Mouse (Mus musculus) lung, embryonic 15.5 days (tissue): ENCODE results near the gene Dntt. TPM values are rescaled to one million over a fixed set of nuclear protein-coding genes. Genes with fewer than 3 reads are reported as not detected.

Experiments
- ATAC-seq: fragments of 200-750 bp; cut with Nextera tagmentation; 2 replicates; pipeline ENCODE4 v1.8.0; 2017; ENCODE audit warnings: moderate number of reproducible peaks, borderline replicate concordance; ENCODE audit not compliant: low FRiP score, low TSS enrichment; ENCODE audit errors: extremely low read depth
- H3K27ac ChIP-seq: fragments of 300-500 bp; sonication (generic); 2 replicates; pipeline ENCODE4 v1.5.1; 2015; ENCODE audit warnings: moderate library complexity, mild to moderate bottlenecking, inconsistent platforms
- H3K27me3 ChIP-seq: fragments of 300-500 bp; sonication (generic); 2 replicates; pipeline ENCODE4 v1.6.1; 2015; ENCODE audit warnings: inconsistent platforms
- H3K36me3 ChIP-seq: fragments of 300-500 bp; sonication (generic); 2 replicates; pipeline ENCODE4 v1.6.1; 2015; ENCODE audit warnings: inconsistent platforms
- H3K4me1 ChIP-seq: fragments of 300-500 bp; sonication (generic); 2 replicates; pipeline ENCODE4 v1.6.1; 2015; ENCODE audit warnings: inconsistent platforms
- H3K4me2 ChIP-seq: fragments of 300-500 bp; sonication (generic); 2 replicates; pipeline ENCODE4 v1.6.1; 2015; ENCODE audit warnings: inconsistent platforms, mild to moderate bottlenecking, moderate library complexity
- H3K4me3 ChIP-seq: fragments of 300-500 bp; sonication (generic); 2 replicates; pipeline ENCODE4 v1.5.1; 2015; ENCODE audit warnings: mild to moderate bottlenecking, inconsistent platforms
- H3K9ac ChIP-seq: fragments of 300-500 bp; sonication (generic); 2 replicates; pipeline ENCODE4 v1.6.1; 2015; ENCODE audit warnings: inconsistent platforms
- H3K9me3 ChIP-seq: fragments of 300-500 bp; sonication (generic); 2 replicates; pipeline ENCODE4 v1.6.1; 2016; ENCODE audit warnings: inconsistent platforms
- WGBS: fragments of 180-500 bp; shearing (Covaris S2); methylation state at CpG from one replicate; pipeline ENCODE4 v1.1.7; 2015; 5-methylcytosine and 5-hydroxymethylcytosine counted together
- polyA plus RNA-seq: library from polyadenylated mRNA; unstranded; fragments of >200 nt; fragmentation: Nextera tagmentation; extraction: Ambion mirVana; gene quantifications from 2 replicates; pipeline ENCODE4 v1.2.1, GENCODE M21; 2015

Dntt gene
- polyA plus RNA-seq, 1 experiment from 2014 or later: 0.19 TPM

GRCm38 (mm10) chr19:41083646-41084045 is 54.6 kb downstream of the Dntt start:
- Histone ChIP-seq H3K4me2 (no peak overlapping the region), H3K4me1 (no peaks in the 10 kb centered on the region), H3K27ac (no peak overlapping the region), H3K4me3 (no peak overlapping the region), H3K9ac (no peak overlapping the region), H3K36me3 (no peaks in the 10 kb centered on the region), H3K27me3 (no peaks in the 10 kb centered on the region), H3K9me3 (no peaks in the 10 kb centered on the region)
- 82% methylated on average over 14 of the region's 14 CpGs for WGBS
- ATAC-seq: no peak

DNA sequence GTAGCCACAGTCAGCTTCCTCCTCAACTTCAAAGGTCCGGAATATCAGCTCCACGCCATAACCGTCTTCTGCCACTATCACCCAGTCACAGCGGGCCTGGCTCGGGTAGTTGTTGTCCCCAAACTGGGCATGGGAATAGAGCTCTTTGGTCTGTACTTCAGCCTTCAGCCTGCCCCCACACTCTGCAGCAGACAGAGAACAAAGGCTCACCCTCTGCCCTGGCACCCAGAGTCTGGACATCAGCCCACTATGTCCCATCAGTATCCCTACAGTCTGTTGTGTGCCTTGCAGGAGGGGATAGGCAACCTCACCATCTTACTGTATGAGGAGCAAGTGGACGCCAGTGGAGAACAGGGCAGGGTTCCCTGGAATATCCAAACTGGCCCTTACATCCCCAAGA is 57.2 kb downstream of the Dntt start:
- H3K4me3 ChIP-seq: no peak overlapping the region
- H3K27ac ChIP-seq: no peak overlapping the region
- H3K27me3 ChIP-seq: peaks cover 6% of the 10 kb centered on the region; the same call in 1 of the 2 replicates
- H3K4me1 ChIP-seq: no peaks in the 10 kb centered on the region
- no peaks in the 10 kb centered on the region for H3K9me3 ChIP-seq
- no peak for ATAC-seq
- WGBS: 79% methylated on average over 6 of the region's 6 CpGs
- no peak overlapping the region for H3K9ac ChIP-seq
- H3K36me3 ChIP-seq: no peaks in the 10 kb centered on the region
- no peak overlapping the region for H3K4me2 ChIP-seq

DNA sequence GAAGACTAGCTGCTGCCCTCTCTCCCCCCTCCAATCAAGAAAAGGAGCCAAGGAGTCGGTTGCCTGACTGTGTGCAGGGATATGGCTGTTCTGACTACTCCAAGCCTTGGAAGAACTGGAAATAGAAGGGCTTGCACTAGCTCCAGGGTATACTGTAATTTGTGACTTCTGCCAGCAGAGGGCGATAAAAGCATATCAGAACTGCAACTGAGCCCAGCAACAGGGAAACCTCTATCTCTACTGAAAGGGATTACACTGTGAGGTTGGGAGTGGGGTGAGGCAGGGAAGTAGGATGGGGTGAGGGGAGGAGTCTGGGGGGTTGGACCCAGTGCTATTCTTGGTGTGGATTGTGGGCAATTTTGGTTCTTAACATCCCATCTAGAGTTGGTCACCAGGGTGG is 57.6 kb downstream of the Dntt start:
- no peak for ATAC-seq
- H3K27me3 ChIP-seq: peaks cover 6% of the 10 kb centered on the region; the same call in 1 of the 2 replicates

DNA sequence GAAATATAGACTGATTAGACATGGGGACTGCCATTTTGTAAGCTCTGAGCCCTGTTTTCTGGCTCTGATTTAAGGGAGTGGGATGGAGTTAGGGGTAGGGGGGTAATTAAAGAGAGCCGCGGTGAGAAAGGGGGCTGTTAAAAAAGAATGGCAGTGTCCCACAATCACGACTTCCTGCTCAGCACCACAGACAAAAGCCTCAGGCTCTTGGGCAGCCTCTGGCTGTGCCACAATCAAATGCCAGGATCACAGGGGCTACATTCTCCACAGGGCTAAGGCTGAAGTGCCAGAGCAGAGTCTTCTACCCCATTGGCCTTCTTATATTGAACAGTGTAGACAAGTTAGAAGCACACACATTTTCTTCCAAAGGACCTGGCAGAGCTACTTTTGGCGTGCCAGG is 58.8 kb downstream of the Dntt start:
- Histone ChIP-seq H3K9ac (no peak overlapping the region), H3K27me3 (peaks cover 6% of the 10 kb centered on the region; the same call in 1 of the 2 replicates), H3K4me2 (no peak overlapping the region), H3K9me3 (no peaks in the 10 kb centered on the region), H3K4me3 (no peak overlapping the region), H3K4me1 (no peaks in the 10 kb centered on the region), H3K36me3 (no peaks in the 10 kb centered on the region), H3K27ac (no peak overlapping the region)
- 50% methylated on average over 4 of the region's 4 CpGs for WGBS
- no peak for ATAC-seq

More for the DNA sequence above, 57.6 kb downstream of the Dntt start:
- Histone ChIP-seq H3K4me1 (no peaks in the 10 kb centered on the region), H3K36me3 (no peaks in the 10 kb centered on the region), H3K27ac (no peak overlapping the region), H3K9me3 (no peaks in the 10 kb centered on the region), H3K4me3 (no peak overlapping the region), H3K9ac (no peak overlapping the region), H3K4me2 (no peak overlapping the region)
- 3% methylated on average over 2 of the region's 2 CpGs for WGBS

DNA sequence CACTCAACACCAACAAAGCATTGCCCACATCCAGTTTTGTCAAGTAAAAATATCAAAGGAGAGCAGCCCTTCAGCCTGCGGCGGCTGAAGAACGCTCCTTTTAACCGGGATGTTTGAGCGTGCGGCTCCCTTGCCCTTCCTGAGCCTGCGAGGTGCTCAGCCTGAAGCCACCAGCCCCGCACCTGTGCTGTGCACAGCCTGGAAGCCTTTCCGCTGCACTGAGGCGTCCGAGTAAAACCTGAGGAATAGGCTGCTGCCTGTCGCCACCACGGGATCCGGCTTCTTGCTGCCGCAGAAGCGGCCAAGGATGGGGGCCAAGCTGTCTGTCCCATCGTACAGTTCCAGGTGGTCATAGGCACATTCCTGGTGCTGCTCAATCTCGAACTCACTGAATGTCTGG is 59.4 kb downstream of the Dntt start:
- WGBS: 32% methylated on average over 18 of the region's 18 CpGs
- no peaks in the 10 kb centered on the region for H3K36me3 ChIP-seq

GRCm38 (mm10) chr19:41089833-41090232 is 60.8 kb downstream of the Dntt start:
- ATAC-seq: 0 out of 2 replicates have a peak, but pooled peaks have one; percentile 29

More for the DNA sequence above, 59.4 kb downstream of the Dntt start:
- H3K4me1 ChIP-seq: no peaks in the 10 kb centered on the region
- peak overlapping the region; percentile 37 for H3K4me2 ChIP-seq
- peaks cover 6% of the 10 kb centered on the region; the same call in 1 of the 2 replicates for H3K27me3 ChIP-seq
- no peak overlapping the region for H3K27ac ChIP-seq
- no peaks in the 10 kb centered on the region for H3K9me3 ChIP-seq
- no peak overlapping the region for H3K4me3 ChIP-seq
- ATAC-seq: no peak
- H3K9ac ChIP-seq: no peak overlapping the region

DNA sequence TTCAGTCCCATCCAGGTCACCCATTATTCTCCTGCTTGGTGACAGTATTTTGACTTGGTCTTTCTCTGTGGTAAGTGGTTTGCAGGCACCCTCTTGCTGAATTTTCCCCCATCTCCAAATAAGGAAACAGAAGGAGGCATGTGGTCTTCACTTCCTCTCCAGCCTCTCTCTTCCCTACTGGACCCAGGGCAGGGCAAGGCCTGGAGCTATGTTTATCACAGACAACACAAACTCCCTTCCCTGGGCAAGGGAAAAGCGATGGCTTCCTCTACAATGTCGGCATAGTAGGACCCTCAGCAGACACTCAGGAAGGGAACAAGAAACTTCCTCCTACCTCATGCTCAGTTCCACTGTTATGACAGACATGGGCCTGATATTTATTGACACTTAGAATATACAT is 62.8 kb downstream of the Dntt start:
- no peak for ATAC-seq
- Histone ChIP-seq H3K36me3 (no peaks in the 10 kb centered on the region), H3K27ac (no peak overlapping the region), H3K27me3 (peaks cover 6% of the 10 kb centered on the region; the same call in 1 of the 2 replicates), H3K4me1 (no peaks in the 10 kb centered on the region), H3K4me2 (no peak overlapping the region), H3K9me3 (no peaks in the 10 kb centered on the region), H3K4me3 (no peak overlapping the region), H3K9ac (no peak overlapping the region)
- WGBS: 29% methylated on average over 2 of the region's 2 CpGs

More at GRCm38 (mm10) chr19:41089833-41090232, 60.8 kb downstream of the Dntt start:
- WGBS: 9% methylated on average over 5 of the region's 5 CpGs
- Histone ChIP-seq H3K4me2 (no peak overlapping the region), H3K36me3 (no peaks in the 10 kb centered on the region), H3K9me3 (no peaks in the 10 kb centered on the region), H3K4me1 (no peaks in the 10 kb centered on the region), H3K9ac (no peak overlapping the region), H3K27me3 (peaks cover 6% of the 10 kb centered on the region; the same call in 1 of the 2 replicates), H3K4me3 (no peak overlapping the region), H3K27ac (no peak overlapping the region)

GRCm38 (mm10) chr19:41097038-41097437 is 68.0 kb downstream of the Dntt start:
- Histone ChIP-seq H3K27ac (no peak overlapping the region), H3K4me2 (no peak overlapping the region), H3K27me3 (no peaks in the 10 kb centered on the region), H3K9ac (no peak overlapping the region), H3K4me3 (no peak overlapping the region), H3K4me1 (no peaks in the 10 kb centered on the region), H3K36me3 (no peaks in the 10 kb centered on the region), H3K9me3 (no peaks in the 10 kb centered on the region)
- 61% methylated on average over 4 of the region's 4 CpGs for WGBS
- no peak for ATAC-seq

- Histone ChIP-seq H3K36me3 (no peaks in the 10 kb centered on the region), H3K4me3 (no peak overlapping the region), H3K4me2 (no peak overlapping the region), H3K9ac (no peak overlapping the region), H3K9me3 (no peaks in the 10 kb centered on the region), H3K27ac (no peak overlapping the region), H3K4me1 (no peaks in the 10 kb centered on the region), H3K27me3 (no peaks in the 10 kb centered on the region)
- ATAC-seq: no peak
- WGBS: 93% methylated on average over 7 of the region's 7 CpGs
Observed at GRCm38 (mm10) chr19:41100863-41101262, 71.8 kb downstream of the Dntt start.

GRCm38 (mm10) chr19:41101390-41101789 is 72.3 kb downstream of the Dntt start:
- H3K4me1 ChIP-seq: no peaks in the 10 kb centered on the region
- H3K27me3 ChIP-seq: no peaks in the 10 kb centered on the region
- H3K9me3 ChIP-seq: no peaks in the 10 kb centered on the region
- H3K9ac ChIP-seq: no peak overlapping the region
- no peak overlapping the region for H3K4me3 ChIP-seq
- no peaks in the 10 kb centered on the region for H3K36me3 ChIP-seq
- no peak for ATAC-seq
- 81% methylated on average over 8 of the region's 8 CpGs for WGBS
- no peak overlapping the region for H3K27ac ChIP-seq
- H3K4me2 ChIP-seq: no peak overlapping the region

- H3K27me3 ChIP-seq: no peaks in the 10 kb centered on the region
- no peak overlapping the region for H3K4me3 ChIP-seq
- 41% methylated on average over 8 of the region's 8 CpGs for WGBS
- peaks cover 4% of the 10 kb centered on the region; the same call in 1 of the 2 replicates for H3K4me1 ChIP-seq
- H3K36me3 ChIP-seq: no peaks in the 10 kb centered on the region
- no peak for ATAC-seq
- no peak overlapping the region for H3K27ac ChIP-seq
- H3K4me2 ChIP-seq: no peak overlapping the region
- H3K9ac ChIP-seq: no peak overlapping the region
- H3K9me3 ChIP-seq: no peaks in the 10 kb centered on the region
Observed at GRCm38 (mm10) chr19:41104922-41105321, 75.8 kb downstream of the Dntt start.

- Histone ChIP-seq H3K27ac (no peak overlapping the region), H3K9me3 (no peaks in the 10 kb centered on the region), H3K4me3 (no peak overlapping the region), H3K36me3 (no peaks in the 10 kb centered on the region), H3K27me3 (no peaks in the 10 kb centered on the region), H3K4me2 (no peak overlapping the region), H3K9ac (no peak overlapping the region), H3K4me1 (peaks cover 8% of the 10 kb centered on the region; the same call in 1 of the 2 replicates)
- no peak for ATAC-seq
- 55% methylated on average over 8 of the region's 8 CpGs for WGBS
Observed at GRCm38 (mm10) chr19:41107530-41107929, 78.5 kb downstream of the Dntt start.

DNA sequence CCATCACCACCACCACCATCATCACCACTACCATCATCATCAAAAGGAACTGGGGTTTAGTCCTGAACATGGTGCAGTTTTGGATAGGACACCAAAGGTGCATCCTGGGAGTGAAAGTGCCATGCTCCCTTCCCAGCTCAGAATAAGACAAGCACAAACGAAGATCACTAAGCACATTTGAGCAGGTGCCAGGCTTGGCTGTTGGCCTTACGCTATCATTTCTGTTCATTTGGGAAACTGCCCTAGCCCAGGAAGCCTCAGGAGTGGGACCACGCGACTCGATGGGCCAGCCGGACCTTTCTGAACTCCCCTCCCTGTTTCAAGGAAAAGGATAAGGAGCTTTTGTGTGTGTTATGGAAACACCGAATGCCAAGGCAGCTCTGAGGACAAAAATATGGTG is 79.6 kb downstream of the Dntt start:
- no peak for ATAC-seq

More for the DNA sequence above, 79.6 kb downstream of the Dntt start:
- no peaks in the 10 kb centered on the region for H3K36me3 ChIP-seq
- H3K4me3 ChIP-seq: no peak overlapping the region
- no peak overlapping the region for H3K9ac ChIP-seq
- no peak overlapping the region for H3K4me2 ChIP-seq
- peaks cover 9% of the 10 kb centered on the region; the same call in 1 of the 2 replicates for H3K4me1 ChIP-seq
- H3K27me3 ChIP-seq: 0 out of 2 replicates have a peak, but pooled peaks cover 3% of the 10 kb centered on the region
- no peaks in the 10 kb centered on the region for H3K9me3 ChIP-seq
- 81% methylated on average over 7 of the region's 7 CpGs for WGBS
- H3K27ac ChIP-seq: no peak overlapping the region
